Mouse (Mus musculus) lung, embryonic 15.5 days (tissue): ENCODE measurements at regions not wholly inside any gene's neighbourhood (a gene's known extent, or its start where the extent isn't known, plus 50 kb on each side); places are given as distances from the start of the nearest gene placed in this dataset.

Source experiments
- ATAC-seq: fragments of 200-750 bp; cut with Nextera tagmentation; 2 replicates; pipeline ENCODE4 v1.8.0; 2017; ENCODE audit warnings: moderate number of reproducible peaks, borderline replicate concordance; ENCODE audit not compliant: low FRiP score, low TSS enrichment; ENCODE audit errors: extremely low read depth
- H3K27ac ChIP-seq: fragments of 300-500 bp; sonication (generic); 2 replicates; pipeline ENCODE4 v1.5.1; 2015; ENCODE audit warnings: moderate library complexity, mild to moderate bottlenecking, inconsistent platforms
- H3K27me3 ChIP-seq: fragments of 300-500 bp; sonication (generic); 2 replicates; pipeline ENCODE4 v1.6.1; 2015; ENCODE audit warnings: inconsistent platforms
- H3K36me3 ChIP-seq: fragments of 300-500 bp; sonication (generic); 2 replicates; pipeline ENCODE4 v1.6.1; 2015; ENCODE audit warnings: inconsistent platforms
- H3K4me1 ChIP-seq: fragments of 300-500 bp; sonication (generic); 2 replicates; pipeline ENCODE4 v1.6.1; 2015; ENCODE audit warnings: inconsistent platforms
- H3K4me2 ChIP-seq: fragments of 300-500 bp; sonication (generic); 2 replicates; pipeline ENCODE4 v1.6.1; 2015; ENCODE audit warnings: inconsistent platforms, mild to moderate bottlenecking, moderate library complexity
- H3K4me3 ChIP-seq: fragments of 300-500 bp; sonication (generic); 2 replicates; pipeline ENCODE4 v1.5.1; 2015; ENCODE audit warnings: mild to moderate bottlenecking, inconsistent platforms
- H3K9ac ChIP-seq: fragments of 300-500 bp; sonication (generic); 2 replicates; pipeline ENCODE4 v1.6.1; 2015; ENCODE audit warnings: inconsistent platforms
- H3K9me3 ChIP-seq: fragments of 300-500 bp; sonication (generic); 2 replicates; pipeline ENCODE4 v1.6.1; 2016; ENCODE audit warnings: inconsistent platforms
- WGBS: fragments of 180-500 bp; shearing (Covaris S2); methylation state at CpG from one replicate; pipeline ENCODE4 v1.1.7; 2015; 5-methylcytosine and 5-hydroxymethylcytosine counted together

DNA sequence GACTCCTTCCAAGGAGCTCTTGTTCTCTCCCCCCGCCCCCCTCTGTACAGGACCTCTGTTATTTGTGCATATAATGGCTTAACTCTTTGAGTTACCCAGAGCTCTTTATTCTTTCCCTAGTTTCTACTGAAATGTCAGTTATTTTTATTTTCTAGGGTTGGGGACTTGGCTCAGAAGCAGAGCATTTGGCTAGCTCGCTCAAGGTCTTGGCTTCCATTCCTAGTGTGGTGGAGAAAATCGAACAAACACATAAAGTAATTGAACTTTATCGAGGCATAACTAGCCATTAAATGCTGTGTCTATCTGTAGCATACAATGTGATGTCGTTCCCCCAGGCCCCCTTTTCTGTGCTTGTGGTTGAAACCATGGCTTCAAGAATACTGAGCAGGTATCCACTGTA, 716.5 kb upstream of the Car8 start:
- H3K27ac ChIP-seq, result no peak overlapping the region; the same call in 1 of the 2 replicates

DNA sequence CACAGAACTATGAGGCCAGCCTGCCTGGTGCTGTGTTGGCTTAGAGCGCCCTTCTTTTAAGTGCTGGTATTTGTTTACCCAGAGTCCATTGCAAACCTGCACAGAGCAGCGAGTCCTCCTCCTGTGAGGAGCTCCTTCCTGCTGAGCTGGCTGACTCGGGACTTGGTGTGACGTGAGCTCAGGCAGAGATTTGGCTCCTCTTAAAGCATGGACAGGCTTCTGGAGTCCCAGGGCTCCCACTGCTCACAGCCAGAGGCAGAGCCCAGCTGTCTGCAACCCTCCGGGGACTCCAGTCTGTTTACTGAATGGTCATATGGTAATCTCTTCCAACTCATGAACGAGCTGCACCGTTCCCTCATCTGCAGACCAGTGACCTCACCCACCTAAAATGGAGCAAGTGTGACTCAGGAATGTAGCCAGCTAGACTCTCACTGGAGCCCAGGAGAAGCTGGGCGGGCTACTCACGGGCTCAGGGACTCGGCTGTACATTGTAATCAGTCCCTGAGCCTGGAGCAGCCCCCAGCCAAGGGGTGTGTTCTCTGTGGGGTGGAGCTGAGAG, 715.6 kb upstream of the Car8 start:
- H3K4me1 ChIP-seq, result peaks cover 35% of the 10 kb centered on the region

More for the DNA sequence above, 716.5 kb upstream of the Car8 start:
- H3K4me2 ChIP-seq, result no peak overlapping the region
- no peaks in the 10 kb centered on the region for H3K36me3 ChIP-seq
- no peak overlapping the region for H3K4me3 ChIP-seq
- H3K9ac ChIP-seq, result no peak overlapping the region
- H3K27me3 ChIP-seq, result no peaks in the 10 kb centered on the region
- 71% methylated on average over 5 of the region's 5 CpGs for WGBS
- no peak for ATAC-seq
- H3K9me3 ChIP-seq, result no peaks in the 10 kb centered on the region
- peaks cover 35% of the 10 kb centered on the region for H3K4me1 ChIP-seq

DNA sequence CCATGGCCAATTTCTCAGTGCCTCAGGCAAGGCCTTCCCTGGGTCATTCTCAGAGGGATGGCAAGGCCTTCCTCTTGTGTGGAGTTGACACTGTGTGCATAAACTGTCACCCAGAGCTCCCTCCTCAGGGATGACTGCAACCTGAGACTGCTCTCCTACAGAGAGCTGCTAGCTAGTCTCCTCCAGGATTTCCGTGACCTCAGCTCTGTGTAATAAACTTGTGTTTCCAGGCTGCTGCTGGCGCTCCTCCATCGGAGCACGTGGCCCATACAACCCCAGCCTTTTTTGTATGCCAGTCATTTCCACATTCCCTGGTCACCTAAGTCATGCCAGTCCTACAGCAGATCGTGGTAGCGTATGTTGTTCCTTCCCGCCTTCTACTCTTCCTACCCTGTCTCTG, 714.3 kb upstream of the Car8 start:
- no peak overlapping the region for H3K4me2 ChIP-seq
- no peaks in the 10 kb centered on the region for H3K36me3 ChIP-seq
- no peaks in the 10 kb centered on the region for H3K9me3 ChIP-seq
- no peak for ATAC-seq
- H3K4me3 ChIP-seq, result no peak overlapping the region
- no peaks in the 10 kb centered on the region for H3K27me3 ChIP-seq
- H3K9ac ChIP-seq, result no peak overlapping the region
- no peak overlapping the region for H3K27ac ChIP-seq
- peaks cover 32% of the 10 kb centered on the region for H3K4me1 ChIP-seq
- 85% methylated on average over 7 of the region's 7 CpGs for WGBS

More for the DNA sequence above, 715.6 kb upstream of the Car8 start:
- Histone ChIP-seq H3K9ac (no peak overlapping the region; the same call in 1 of the 2 replicates), H3K4me2 (peak overlapping the region; percentile 41), H3K36me3 (no peaks in the 10 kb centered on the region), H3K9me3 (no peaks in the 10 kb centered on the region), H3K4me3 (no peak overlapping the region), H3K27me3 (no peaks in the 10 kb centered on the region), H3K27ac (peak overlapping the region; percentile 85)
- 5% methylated on average over 10 of the region's 10 CpGs for WGBS
- ATAC-seq, result peak; percentile 91

DNA sequence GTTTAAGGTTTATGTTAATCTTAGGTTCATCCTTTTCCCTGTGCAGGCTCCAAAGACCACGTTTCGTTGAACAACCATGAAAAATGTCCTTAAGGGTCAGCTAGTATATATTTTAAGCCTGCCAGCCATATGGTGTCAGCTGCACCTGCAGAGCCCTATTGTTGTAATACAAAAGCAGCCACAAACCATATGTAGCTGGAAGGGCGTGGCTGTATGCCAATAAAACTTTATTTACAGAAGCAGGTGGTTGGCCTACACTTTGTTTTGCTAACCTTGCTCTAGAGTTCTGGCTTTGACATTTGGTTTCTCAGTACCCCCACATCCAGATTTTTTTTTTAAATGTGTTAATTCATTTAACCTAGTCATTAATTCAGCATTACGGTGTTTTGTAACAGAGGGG, 711.1 kb upstream of the Car8 start:
- H3K9ac ChIP-seq, result no peak overlapping the region
- ATAC-seq, result no peak
- no peaks in the 10 kb centered on the region for H3K36me3 ChIP-seq
- H3K27ac ChIP-seq, result no peak overlapping the region
- H3K9me3 ChIP-seq, result no peaks in the 10 kb centered on the region
- no peak overlapping the region for H3K4me2 ChIP-seq
- 57% methylated on average over 4 of the region's 4 CpGs for WGBS
- H3K27me3 ChIP-seq, result no peaks in the 10 kb centered on the region
- peaks cover 12% of the 10 kb centered on the region for H3K4me1 ChIP-seq
- H3K4me3 ChIP-seq, result no peak overlapping the region

DNA sequence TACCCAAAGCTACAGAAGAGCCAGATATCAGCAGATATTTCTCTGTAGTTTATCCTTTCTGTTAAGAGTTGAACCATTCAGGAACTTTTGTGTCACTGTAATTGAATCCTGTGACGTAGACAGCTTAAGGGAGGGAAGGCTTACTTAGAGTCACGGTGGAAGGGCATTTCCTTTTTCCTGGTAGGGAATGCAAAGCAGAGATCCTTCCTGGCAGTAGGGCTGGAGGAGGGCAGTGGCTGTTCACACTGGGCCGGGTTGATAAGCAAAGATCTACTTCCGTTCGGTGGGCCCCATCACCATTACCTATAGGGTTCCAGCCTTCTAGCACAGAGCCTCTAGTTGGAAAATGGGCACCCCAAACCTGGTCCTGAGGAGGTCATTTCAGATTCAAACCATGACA, 710.7 kb upstream of the Car8 start:
- H3K27ac ChIP-seq, result no peak overlapping the region
- 46% methylated on average over 5 of the region's 5 CpGs for WGBS

DNA sequence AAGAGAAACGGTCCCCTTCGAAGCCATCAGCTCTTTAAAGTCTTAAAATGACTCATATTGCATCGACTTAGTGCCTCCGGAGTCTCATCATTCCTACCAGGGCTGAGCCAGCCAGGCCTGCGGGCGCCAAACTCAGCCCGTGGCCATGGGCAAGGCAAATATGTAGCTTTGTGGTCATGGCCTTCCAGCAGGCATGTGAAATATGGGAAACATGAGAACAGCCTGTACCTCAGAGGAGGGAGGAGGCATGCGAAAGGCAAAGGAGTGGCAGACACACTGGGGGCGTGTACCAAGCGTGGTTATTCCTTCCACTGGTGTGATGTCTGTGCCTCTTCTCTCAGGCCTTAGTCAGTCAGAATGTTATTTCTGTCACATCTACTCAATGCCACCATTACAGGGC, 706.3 kb upstream of the Car8 start:
- Histone ChIP-seq H3K9ac (no peak overlapping the region), H3K27ac (no peak overlapping the region), H3K4me2 (no peak overlapping the region), H3K4me1 (no peaks in the 10 kb centered on the region), H3K4me3 (no peak overlapping the region), H3K9me3 (no peaks in the 10 kb centered on the region), H3K27me3 (no peaks in the 10 kb centered on the region), H3K36me3 (no peaks in the 10 kb centered on the region)
- WGBS, result 88% methylated on average over 10 of the region's 10 CpGs
- no peak for ATAC-seq

More for the DNA sequence above, 710.7 kb upstream of the Car8 start:
- no peak for ATAC-seq
- no peak overlapping the region for H3K4me3 ChIP-seq
- no peak overlapping the region for H3K9ac ChIP-seq
- no peaks in the 10 kb centered on the region for H3K36me3 ChIP-seq
- no peaks in the 10 kb centered on the region for H3K9me3 ChIP-seq
- H3K27me3 ChIP-seq, result no peaks in the 10 kb centered on the region
- H3K4me1 ChIP-seq, result peaks cover 7% of the 10 kb centered on the region
- H3K4me2 ChIP-seq, result no peak overlapping the region

DNA sequence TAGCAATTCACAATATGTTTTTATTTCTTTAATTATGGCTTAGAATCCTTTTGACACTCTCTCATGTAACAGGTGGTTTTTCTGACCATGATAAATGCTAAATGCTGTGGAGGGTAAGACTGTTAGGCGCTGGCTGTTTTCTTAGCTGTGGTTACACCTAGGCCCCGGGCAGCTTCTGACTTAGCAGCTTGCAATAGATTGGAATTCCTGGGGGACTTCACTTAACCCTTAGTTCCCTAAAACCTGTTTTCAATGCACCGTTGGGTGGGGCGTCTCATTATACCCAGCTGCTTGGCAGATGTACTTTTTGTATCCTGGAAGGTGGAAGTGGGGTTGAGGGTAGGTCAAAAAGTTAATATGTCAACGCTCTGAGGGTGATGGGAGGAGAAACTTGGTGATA, 704.2 kb upstream of the Car8 start:
- peaks cover 13% of the 10 kb centered on the region for H3K4me1 ChIP-seq
- H3K36me3 ChIP-seq, result no peaks in the 10 kb centered on the region
- H3K9ac ChIP-seq, result no peak overlapping the region
- no peaks in the 10 kb centered on the region for H3K27me3 ChIP-seq
- H3K9me3 ChIP-seq, result no peaks in the 10 kb centered on the region
- no peak overlapping the region for H3K27ac ChIP-seq
- ATAC-seq, result no peak
- WGBS, result 41% methylated on average over 5 of the region's 5 CpGs
- H3K4me2 ChIP-seq, result no peak overlapping the region
- H3K4me3 ChIP-seq, result no peak overlapping the region

DNA sequence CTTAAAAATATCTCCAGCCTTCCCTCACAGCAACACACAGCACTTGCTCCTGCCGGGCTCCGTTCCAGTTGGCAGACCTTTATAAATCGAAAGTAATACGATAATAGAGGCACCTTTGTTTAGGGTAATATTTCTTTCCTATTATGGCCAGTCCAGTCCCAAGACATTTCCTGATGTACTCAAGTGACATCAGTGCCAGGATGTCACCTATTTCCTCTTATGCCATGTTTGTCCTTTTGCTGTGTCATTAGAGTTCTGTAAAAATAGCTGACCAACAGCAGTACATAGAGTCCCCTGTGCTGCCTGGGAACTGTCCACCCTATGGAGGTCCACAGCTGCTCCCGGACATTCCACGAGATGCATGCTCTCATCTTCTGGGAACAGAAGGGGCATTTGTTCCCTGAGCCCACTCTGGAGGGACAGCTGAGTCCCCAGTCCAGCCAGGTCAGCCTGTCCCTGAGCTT, 700.1 kb upstream of the Car8 start:
- Histone ChIP-seq H3K9me3 (no peaks in the 10 kb centered on the region), H3K27ac (no peak overlapping the region), H3K4me1 (peaks cover 13% of the 10 kb centered on the region), H3K27me3 (no peaks in the 10 kb centered on the region), H3K36me3 (no peaks in the 10 kb centered on the region), H3K4me2 (peak overlapping the region; percentile 20; the same call in 1 of the 2 replicates), H3K4me3 (no peak overlapping the region), H3K9ac (no peak overlapping the region; the same call in 1 of the 2 replicates)
- WGBS, result 44% methylated on average over 6 of the region's 6 CpGs
- ATAC-seq, result peak; percentile 72

DNA sequence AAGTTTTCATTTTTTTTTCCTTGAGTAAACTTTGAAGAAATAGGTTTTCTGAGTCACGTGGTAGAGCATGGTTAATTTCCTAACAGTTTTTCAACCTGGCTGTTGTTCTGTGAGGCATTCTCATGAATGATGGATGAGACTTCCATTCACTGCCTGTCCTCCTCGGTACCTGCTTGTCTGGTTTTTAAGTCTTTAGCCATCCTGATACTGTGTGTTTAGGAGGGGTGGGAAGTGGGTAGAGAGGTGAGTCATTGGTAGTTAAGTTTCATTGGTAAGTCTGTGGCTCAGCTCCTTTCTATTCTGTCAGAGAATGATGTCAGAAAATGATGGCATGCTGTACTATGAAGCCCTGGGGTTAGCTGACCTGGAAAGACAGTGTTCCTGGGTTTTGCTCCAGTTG, 697.1 kb upstream of the Car8 start:
- peaks cover 13% of the 10 kb centered on the region for H3K4me1 ChIP-seq
- ATAC-seq, result no peak
- H3K9me3 ChIP-seq, result no peaks in the 10 kb centered on the region
- WGBS, result 40% methylated on average over 2 of the region's 2 CpGs
- H3K36me3 ChIP-seq, result no peaks in the 10 kb centered on the region
- H3K4me2 ChIP-seq, result no peak overlapping the region
- H3K27me3 ChIP-seq, result no peaks in the 10 kb centered on the region
- no peak overlapping the region for H3K4me3 ChIP-seq
- H3K27ac ChIP-seq, result no peak overlapping the region
- H3K9ac ChIP-seq, result no peak overlapping the region

DNA sequence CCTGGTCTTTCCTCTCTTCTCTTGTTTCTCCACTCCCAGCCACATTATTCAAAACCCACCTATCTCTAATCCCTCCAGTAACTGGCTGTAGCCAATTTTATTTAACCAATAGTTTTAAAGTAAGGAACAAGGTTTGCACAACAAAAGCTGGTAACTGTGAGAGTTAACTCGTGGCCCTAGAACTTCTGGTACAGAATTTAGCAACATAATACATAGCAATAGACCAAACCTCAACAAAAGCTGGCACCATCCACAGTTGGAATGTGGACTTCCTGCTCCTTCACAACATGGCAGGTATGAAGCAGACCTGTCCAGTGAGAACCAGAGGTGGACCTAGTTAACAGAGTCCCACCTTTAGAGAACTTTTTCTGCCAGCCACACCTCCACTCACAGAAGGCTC, 695.7 kb upstream of the Car8 start:
- Histone ChIP-seq H3K9me3 (no peaks in the 10 kb centered on the region), H3K4me3 (no peak overlapping the region), H3K4me2 (no peak overlapping the region), H3K4me1 (peaks cover 11% of the 10 kb centered on the region), H3K27me3 (no peaks in the 10 kb centered on the region), H3K9ac (no peak overlapping the region), H3K36me3 (no peaks in the 10 kb centered on the region), H3K27ac (no peak overlapping the region)
- ATAC-seq, result no peak
- WGBS, result 56% methylated on average over 1 of the region's 1 CpGs

DNA sequence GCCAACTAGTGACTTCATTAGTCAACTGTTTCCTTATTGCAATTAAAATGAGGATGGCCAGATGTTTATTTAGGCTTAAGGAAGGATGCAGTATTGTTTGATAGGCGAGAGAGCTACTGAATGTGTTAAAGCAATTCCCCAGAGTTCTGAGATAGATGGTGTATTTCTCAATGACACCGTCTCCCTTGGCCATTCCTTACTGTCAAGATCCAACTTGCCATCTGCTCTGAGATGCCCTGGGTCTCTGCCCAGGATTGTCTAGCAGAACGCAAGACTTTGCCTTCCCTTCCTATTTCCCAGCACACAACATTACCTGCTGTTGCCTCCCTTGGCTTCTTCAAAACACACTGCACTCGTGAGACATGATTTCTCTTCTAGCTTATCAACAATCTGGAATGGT, 690.5 kb upstream of the Car8 start:
- Histone ChIP-seq H3K4me1 (peaks cover 4% of the 10 kb centered on the region; the same call in 1 of the 2 replicates), H3K9ac (no peak overlapping the region), H3K27ac (no peak overlapping the region), H3K4me2 (no peak overlapping the region), H3K4me3 (no peak overlapping the region), H3K36me3 (no peaks in the 10 kb centered on the region), H3K27me3 (no peaks in the 10 kb centered on the region), H3K9me3 (no peaks in the 10 kb centered on the region)
- ATAC-seq, result no peak
- WGBS, result 58% methylated on average over 4 of the region's 4 CpGs

DNA sequence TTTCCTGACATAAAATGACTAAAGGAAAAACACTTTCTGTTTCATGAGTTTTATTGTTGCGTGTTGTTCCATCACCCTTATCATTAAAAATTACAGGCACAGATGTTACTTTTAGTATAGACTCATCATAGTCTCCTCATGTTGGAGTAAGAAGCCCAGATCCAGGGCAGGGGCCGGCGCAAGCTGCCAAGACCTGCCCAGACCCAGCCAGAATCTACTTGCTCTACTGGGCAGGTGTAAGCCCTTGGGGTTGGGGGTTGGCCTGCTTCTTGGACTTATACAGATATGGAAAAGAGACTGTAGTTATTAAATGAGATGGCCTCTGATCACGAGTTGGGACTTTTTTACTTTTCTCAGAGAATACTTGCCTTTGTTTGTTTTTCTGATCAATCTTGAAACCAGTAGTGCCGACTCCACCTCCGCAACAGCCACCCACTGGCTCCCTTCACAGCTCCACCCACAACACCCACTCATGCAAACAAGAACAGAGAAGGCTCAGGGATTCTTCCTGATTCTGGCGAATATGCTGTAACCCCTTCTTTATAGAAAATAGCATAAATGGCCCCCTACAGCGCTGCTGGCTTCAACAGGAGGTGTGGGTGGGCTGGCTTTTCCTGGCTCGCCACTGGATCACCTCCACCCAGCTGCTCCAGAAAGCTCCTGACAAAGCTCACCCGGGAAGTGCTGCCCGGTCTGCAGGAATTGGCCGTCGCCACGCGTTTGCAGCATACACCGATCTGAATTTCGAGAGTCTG, 689.9 kb upstream of the Car8 start:
- WGBS, result 35% methylated on average over 17 of the region's 17 CpGs
- H3K4me2 ChIP-seq, result peak overlapping the region; percentile 1; the same call in 1 of the 2 replicates
- H3K27ac ChIP-seq, result no peak overlapping the region
- no peak for ATAC-seq
- no peak overlapping the region for H3K4me3 ChIP-seq
- H3K36me3 ChIP-seq, result no peaks in the 10 kb centered on the region
- H3K9ac ChIP-seq, result no peak overlapping the region
- H3K9me3 ChIP-seq, result no peaks in the 10 kb centered on the region
- no peaks in the 10 kb centered on the region for H3K27me3 ChIP-seq
- H3K4me1 ChIP-seq, result peaks cover 4% of the 10 kb centered on the region; the same call in 1 of the 2 replicates
